Mouse (Mus musculus) urinary bladder, postnatal 14 days (tissue): ENCODE results near the gene Rab6a.

Experiments used
- DNase-seq: peaks from one replicate; pipeline ENCODE4 v3.0.0; 2021; ENCODE audit warnings: low spot score

Rab6a gene

GRCm38 (mm10) chr7:100683241-100683640 is 76.0 kb downstream of the Rab6a start:
- DNase-seq, result no peak

- DNase-seq, result no peak
Observed at GRCm38 (mm10) chr7:100684081-100684480, 76.9 kb downstream of the Rab6a start.

GRCm38 (mm10) chr7:100684538-100684937 is 77.3 kb downstream of the Rab6a start:
- DNase-seq, result peak; percentile 65

- DNase-seq, result peak; percentile 82
Observed at GRCm38 (mm10) chr7:100685061-100686030, 78.1 kb downstream of the Rab6a start.

- DNase-seq, result peak; percentile 35
Observed at GRCm38 (mm10) chr7:100688471-100688870, 81.3 kb downstream of the Rab6a start.
